Mouse (Mus musculus) WW6 (cell line): ENCODE data around the gene Pacrg.

Experiments used
- DNase-seq: peaks from one replicate; pipeline ENCODE4 v3.0.0-alpha.2; 2013; ENCODE audit warnings: low read depth, low spot score

Pacrg gene

DNA sequence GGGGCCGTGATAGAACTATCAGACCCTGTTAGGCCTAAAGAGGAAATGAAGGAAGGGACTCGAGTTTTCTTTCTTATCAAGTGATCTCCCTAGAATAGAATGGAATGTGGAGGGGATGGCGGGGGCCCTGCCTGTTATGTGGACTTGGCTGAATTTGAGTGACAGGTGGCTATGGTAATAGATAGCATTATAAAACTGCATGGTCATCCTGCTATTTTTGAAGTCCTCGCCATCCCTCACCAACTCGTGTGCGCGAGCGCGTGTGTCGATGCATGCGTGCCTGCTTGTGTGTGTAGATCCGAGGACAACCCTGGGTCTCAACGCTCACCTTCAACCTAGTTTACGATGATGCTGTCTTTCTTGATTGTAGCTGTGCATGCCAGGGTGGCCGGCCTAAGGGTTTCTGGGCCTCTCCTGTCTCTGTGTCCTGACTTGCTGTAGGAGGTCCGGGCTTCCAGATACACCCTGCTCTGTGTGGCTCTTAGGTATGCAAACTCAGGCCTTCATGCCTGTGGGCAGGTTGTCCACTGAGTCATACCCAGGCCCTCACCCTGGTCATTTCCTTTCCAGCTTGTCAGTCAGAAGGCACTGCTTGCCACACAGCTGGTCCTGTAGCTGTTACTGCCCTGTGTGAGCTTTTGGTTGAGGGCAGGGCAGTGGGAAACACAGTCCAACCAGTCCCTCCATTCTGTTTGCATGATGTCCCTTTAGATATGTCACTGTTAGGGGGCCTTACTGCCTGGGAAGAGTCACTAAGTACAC is 287.6 kb downstream of the Pacrg start:
- DNase-seq = no peak

DNA sequence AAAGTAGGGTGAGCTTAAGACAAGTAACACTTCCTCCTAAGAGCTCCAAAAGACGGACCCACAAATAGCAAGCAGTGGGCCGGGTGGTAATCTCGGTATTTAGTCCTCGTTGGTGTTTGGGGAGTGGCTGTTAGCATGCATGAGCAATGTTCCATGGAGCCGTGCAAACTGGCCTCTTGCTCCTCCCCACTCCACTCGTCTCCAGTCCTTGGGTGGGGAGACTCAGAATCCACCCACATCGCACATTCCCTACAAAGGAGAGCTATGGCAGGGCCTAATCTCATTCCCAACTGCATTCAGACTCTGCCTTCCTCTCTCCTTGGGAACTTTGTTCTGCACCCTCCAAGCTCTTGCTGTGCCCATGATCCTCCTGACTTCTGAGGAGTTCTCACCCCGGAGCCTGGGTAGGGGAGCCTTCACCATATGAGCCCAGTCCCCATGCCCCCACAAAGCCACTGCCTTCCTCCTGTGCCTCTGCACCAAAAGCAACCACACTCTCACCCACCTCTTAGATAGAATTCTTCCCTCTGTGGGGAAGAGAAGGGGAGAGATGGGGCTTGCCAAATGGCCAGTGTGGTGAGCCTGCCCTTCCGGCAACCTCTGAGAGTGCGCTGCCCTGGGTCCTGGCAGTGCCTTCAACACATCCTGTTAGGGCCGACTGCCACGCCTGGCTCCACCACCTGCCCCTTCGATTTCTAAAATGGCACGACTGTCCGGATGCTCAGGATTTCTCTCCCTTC is 289.2 kb downstream of the Pacrg start:
- no peak for DNase-seq

DNA sequence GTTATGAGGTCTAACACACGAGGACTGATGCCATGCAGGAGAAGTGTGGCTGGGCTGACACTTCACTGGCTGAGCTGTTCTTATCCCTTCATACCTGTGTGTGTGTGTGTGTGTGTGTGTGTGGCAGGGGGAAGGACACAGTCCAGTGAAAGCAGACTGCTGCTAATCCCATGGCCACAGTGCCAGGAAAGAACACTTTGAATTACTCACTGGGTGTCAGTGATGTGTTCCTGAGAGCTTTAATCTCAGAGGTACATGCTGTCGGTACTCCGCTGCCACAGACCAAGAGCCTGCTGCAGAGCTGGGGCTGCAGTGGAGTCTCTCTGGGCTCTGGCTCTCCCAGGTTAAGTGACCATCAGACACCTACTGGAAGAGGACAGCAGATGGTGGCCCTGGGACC is 290.3 kb downstream of the Pacrg start:
- no peak for DNase-seq

DNA sequence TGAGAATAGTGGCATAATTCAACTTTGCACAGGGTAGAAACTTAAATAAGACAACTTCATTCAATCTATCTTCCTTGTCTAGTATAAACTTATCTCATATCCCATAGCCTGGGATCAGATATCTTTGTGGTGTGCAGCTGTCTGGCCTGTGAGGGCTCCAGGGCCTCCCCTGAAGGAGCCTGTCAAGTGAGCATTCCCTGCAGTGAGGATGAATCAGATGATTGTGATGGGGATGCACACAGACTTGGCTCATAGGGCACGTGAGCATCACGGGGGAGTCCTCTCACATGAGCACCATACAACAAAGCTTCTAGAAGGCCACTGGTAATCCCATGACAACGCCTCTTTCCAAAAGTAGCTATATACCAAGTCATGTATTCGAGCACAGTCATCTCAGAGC is 291.1 kb downstream of the Pacrg start:
- DNase-seq = no peak

DNA sequence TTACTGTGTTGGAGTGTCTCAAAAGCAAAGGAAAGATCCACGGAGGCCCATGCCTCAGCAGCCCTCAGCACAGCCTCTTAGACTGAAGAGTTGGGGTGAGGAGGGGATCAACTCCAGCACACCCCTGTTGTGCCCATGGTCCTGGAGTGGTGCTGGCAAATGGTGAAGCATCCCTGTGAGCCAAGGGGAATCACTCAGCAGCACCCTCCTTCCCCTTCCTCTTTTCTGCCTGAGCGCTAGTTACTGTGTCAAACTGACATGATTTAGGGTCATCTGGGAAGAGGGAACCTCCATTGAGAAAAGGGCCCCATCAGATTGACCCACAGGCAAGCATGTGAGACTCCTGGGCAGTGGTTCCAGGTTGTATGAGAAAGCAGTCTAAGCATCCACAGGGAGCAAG is 299.3 kb downstream of the Pacrg start:
- no peak for DNase-seq

DNA sequence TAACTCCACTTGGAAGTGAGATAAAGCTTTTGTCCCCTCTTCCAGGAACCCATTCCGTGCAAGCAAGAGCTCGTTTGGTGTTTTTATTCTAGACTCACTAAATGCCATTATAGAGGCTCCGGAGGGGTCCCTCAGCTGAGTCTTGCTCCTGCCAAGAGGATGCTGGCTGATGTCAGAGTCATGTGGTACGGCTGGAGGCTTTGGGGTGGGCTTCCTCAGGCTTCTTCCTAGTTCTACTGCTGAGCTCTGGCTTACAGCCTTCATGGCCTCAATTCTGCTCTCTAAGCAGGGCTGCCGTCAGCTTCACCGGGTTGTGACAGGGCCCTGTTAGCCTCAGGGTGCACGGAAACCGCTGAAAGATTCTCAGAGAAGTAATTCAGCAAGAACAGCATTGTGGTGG is 305.9 kb downstream of the Pacrg start:
- DNase-seq = no peak

DNA sequence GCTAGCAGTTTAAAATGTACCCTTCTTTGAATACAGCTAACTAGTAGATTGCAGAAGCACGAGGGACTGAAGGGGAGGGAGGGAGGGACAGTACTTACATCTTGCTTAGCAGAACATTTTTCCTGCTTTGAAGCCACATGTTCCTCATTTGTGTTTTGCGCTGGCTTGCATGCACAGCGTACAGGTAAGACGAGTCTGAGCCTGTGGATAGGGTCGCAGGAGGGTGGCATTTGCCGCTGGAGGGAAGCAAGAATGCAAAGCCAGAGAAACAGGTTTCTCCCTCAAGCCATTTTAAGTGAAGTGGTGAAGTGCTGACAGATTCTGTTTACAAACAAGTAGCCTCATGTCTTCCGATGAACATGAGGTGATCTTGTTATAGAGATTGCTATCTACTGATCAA is 306.6 kb downstream of the Pacrg start:
- no peak for DNase-seq

DNA sequence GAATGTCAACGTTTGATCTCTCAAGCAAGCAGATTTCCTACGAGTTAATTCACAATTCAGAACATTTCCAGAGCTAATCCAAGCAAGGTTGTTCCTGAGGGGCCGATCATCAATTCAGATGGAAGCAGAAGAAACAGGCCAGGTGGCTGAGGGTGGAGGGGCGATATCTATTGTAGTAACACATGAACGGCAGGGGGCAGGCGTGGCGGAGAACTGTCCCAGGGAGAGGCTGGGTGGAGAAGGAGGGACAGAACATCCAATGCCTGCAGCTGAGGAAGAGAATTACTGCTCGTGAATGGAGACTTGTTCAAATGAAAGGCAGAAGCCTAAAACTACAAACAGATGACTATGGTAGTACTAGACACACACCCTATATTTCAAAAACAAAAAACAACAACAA is 309.1 kb downstream of the Pacrg start:
- peak; percentile 42 for DNase-seq

DNA sequence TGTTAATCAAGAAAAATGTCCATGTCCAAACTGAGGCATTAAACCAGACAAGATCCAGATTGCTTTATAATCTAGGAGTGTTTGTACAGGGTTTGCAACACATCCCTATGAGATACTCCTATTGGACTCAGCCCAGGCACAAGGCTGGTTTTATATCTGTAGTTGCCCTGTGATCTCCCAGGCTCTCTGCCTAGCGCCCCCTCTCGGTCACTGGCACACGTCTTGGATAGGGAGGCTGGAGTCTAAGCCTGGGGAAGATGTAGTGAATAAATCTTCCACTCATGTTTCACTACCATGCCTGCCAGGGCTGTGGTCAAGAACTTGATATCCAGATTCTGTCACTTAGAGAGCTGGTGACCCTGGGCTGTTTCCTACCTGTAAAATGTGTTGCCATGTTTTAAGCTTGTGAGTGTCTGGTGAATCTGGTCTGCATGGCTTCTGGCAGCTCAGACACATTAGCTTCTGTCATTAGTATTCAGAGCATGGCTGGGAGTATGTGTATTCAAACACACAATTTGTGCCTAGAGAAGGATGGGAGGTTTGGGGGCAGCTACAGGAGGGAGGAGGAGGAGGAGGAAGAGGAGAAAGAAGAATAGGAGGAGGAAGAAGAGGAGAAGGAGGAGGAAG is 310.7 kb downstream of the Pacrg start:
- peak; percentile 11 for DNase-seq

DNA sequence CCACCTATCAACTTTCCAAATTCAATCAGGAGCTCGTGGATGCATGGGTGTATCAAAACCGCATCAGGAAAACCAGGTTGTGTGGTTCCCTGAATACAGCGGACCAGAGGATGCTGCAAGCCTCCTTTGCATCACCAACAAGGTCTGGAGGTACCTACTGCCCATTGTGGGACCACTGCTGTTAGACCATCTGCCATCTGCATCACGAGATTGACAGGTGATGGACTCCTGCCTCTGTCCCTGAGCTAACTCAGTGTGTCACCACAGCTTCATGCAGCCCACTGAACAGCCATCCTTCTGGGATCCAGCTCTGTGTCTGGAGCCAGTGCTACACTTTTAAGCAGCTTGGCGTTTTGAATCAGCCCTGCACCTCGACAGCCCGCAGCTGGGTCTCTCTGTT is 318.8 kb downstream of the Pacrg start:
- no peak for DNase-seq

DNA sequence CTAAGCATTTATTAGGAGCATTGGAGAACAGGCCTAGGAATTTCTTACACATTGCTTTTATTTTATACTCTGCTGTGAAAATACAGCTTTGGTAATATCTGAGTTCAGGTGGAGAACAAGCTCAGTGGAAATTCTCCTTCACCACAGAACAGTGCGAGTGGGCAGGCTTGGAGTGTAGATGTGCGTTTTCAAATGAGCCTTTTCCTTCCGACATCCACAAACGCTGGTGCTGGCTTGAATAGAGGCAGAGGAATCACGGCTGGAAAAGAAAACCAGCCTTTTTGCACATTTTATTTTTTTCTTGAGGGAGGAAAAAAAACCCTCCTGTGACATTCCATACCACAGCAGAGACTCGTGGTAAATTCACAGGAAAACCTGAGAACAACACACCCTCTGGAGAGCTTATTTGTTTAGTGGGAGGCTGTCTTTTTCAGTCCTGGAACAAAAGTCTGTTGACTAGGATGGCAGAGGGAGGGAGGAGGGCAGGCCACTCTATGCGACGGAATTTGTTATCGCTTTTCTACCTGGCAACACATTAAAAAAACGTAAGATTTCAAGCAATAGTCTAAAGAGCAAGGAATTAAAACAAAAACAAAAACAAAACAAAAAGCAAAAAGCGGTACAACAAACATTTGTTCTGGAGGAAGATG is 320.5 kb downstream of the Pacrg start:
- DNase-seq = no peak

DNA sequence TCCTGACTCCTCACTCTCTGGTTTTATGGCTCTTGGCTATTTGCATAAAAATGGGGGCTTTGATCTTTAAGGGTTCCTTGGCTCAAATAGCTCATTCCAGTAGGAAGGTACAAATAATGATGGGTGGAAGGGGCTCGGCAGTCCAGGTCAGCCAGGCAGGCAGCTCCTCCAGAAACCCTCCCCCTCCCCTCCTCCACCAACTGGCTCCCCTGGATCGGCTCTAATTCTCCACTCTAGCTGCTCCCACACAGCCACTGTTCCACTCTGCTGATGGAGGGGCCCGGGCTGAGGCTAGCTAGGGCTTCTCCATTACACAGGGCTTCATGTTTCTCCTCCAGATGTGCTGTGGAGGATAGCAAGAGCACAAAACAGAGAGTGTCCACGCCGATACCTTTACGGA is 325.3 kb downstream of the Pacrg start:
- peak; percentile 26 for DNase-seq

DNA sequence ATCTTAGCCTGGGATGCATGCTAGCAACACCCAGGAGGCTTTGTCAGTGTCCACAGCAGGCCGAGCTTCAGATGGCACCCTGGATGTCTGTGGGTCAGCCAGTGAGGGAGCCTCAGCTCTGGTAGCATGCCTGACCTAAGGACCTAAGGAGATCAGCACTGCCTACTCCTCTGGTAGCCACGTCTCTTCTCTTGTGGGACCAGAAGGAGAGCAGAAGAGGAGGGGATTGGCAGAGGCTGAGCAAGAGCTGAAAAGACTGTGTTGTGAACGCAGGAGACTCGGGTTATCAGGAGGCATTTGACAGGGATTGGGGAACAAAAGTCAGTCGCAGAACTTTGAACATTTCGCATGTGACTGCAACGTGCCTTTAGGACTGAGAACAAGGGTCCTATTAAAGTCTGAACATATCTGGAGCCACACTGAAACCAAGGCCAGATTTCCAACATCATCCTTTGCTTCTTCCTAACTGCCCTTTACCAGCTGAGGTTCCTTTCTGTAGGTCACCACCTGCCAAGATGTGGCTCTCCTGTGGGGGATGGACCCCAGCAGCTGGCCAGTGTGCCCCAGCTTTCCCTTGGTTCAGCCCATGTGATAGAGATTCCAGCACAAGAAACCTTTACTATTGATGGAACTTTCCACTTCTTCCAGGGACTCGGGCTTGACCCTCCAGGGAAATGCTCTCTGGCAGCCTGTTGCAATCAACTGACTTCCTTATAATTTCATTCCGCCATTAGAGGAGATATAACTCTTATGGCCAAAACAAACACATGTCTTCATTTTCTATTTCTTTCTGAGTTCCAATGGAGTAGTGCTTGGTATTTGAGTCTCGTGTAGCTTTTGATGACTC is 329.0 kb downstream of the Pacrg start:
- DNase-seq = no peak

DNA sequence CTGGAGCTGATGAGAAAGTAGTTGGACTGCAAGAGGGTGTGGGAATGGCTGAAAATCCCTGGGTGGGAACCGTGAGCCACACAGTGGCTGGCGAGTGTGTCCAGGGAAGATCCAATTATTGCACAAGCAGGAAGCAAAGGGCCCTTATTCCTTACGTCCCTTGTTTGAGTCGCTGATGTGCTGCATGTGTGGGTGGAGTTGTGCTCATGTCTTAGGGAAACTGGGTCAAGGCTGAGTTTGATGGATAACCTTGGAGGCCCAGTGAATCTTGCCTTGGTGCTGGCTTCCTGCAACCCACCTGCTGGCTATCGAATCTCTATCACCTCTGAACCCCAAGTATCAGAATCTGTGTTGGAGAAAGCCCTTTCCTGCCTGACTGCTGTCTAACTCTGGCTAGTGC is 329.6 kb downstream of the Pacrg start:
- DNase-seq = no peak

DNA sequence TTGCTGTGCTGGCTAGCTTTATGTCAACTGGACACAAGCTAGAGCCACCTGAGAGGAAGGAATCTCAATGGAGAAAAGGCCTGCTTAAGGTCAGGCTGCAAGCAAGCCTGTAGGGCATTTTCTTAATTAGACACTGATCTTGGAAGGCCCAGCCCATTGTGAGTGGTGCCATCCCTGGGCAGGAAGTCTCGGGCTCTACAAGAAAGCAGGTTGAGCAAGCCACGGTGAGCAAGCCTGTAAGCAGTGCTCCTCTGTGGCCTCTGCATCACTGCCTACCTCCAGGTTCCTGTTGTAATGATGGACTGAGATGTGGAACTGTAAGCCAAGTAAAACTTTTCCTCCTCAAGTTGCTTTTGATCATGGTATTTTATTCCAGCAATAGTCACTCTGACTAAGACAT is 332.0 kb downstream of the Pacrg start:
- DNase-seq = no peak

DNA sequence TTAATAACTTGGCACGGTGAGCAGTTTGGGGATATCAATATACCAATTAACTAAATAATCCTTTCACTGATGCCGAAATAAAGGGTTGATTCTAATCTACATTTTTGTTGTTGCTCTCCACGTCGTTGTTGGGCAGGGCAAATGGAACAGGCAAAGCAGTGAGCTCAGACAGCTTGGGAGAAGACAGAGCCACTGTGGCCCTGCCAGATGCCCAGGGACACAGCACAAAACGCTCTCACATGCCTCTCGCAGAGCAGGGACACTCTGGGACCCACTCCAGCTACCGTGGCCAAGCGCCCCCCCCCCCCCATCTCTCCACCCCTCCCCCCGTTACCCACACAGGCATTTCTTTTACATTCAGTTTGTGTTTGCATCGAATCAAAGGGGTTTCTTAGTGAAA is 332.6 kb downstream of the Pacrg start:
- no peak for DNase-seq

DNA sequence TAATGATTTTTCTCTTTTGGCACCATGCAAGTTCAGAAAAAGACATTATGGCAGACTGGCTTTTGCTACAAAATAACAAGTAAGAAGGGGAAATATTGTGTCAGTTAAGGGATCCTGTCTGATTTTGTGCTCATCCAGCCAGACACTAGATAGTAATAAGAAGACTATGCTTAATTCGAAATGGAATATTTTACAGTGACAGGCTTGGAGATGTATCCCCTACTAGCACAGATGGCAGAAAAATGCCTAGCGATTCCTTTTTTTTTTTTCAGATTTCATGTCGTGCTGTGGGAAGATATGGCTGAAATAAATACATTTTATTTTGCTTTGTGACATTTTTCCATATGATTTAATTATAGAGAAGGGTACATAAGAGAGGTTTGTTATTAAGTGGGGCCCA is 333.2 kb downstream of the Pacrg start:
- DNase-seq = no peak

DNA sequence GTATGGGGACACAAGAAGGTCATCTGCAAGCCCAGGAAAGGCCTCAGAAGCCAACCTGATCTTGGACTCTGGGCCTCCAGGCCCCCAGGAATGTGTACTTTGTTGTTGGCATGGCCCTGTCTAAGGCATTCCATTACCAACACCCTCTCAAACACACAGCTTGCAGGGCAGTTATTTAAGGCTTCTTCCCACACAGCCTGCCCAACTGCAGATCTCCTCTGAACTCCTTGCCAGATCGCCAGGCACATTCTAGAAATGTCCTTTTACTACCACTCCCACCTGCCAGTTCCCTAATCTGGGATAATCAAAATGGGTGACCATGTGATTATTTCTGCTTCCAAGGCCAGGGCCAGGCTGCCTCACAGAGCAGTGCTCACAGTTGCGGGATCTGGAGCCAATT is 338.7 kb downstream of the Pacrg start:
- DNase-seq = no peak

DNA sequence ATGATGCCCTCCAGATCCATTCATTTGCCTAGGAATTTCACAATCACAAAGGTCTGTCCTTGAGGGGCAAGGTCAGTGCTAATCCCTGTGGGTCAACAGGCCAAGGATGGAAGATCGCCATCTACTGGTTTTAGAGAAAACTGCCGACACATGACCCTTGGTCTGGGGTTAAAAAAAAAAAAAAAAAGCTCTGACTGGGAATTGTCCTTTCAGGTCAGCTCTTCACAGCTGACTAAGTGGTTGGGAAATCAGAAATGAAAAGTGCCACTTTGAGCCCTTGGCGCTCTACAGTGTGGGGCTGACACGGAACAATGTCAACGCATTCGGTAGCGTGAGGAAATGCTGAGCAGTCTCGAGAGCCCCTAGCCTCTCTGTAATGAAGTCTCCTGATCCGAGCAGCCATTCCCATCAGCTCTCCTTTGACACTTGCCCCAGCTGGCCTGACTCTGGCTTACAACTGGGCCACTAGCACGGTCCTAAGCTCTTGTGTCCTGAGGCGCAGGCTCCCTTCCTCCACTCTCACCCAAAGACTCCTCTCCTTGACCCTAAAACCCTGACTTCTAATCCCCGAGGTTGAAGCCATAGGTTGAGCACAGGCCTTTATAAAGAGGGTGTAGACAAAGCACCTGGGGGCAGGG is 339.2 kb downstream of the Pacrg start:
- peak; percentile 54 for DNase-seq

DNA sequence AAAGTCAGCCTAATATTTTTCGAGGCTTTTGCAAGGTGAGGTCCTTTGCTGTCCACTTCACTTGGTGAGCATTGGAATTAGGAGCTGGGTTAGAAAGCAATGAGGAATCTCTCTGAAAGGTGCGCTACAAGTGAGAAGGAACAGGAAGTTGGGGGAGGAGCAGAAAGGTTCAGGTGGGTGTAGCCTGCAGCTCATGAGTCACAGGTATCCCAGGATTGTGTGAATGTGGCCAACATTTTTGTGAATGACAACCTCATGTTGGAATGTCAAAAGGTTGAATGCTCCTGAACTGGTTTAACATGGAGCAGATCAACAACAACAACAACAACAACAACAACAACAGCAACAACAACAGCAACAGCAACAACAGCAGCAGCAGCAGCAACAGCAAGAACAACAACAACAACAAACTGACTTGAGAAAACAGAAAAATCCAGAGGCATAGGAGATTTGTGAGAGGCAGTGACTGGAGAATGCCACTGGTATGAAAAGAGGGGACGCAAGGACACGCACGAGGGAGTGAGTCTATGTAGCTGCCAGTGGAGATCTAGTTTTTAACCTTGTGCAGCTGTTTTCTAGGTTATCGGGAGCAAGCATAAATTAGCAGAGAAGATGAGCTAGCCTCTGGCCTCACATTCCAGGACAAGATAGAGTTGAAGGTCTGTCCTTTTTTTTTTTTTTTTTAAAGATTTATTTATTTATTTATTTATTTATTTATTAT is 341.0 kb downstream of the Pacrg start:
- DNase-seq = no peak
